Mouse (Mus musculus) kidney, adult 18-20 months (tissue): ENCODE data around the gene Alg14.

Experiments
- DNase-seq: peaks from one replicate; pipeline ENCODE4 v3.0.0; 2021

Gene Alg14

DNA sequence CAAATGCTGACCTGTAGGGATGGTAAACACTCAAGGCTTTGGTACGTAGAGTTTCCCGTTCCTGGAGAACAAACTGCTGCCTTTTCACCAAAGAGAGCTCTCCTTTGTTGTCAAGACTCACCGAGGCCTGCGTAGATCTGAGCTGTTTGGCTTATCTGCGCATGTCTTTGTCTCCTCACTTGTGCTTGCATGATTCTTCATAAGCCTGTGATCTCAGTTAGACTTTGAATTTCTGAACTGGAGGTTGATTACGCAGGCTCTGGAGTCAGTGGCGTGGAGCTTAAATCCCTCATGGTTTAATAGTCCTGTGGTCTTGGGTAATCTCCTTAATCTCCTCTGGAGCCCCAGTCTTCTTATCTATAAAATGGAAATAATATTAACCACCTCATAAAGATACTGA lies 51.7 kb downstream of the Alg14 start:
- DNase-seq: no peak

DNA sequence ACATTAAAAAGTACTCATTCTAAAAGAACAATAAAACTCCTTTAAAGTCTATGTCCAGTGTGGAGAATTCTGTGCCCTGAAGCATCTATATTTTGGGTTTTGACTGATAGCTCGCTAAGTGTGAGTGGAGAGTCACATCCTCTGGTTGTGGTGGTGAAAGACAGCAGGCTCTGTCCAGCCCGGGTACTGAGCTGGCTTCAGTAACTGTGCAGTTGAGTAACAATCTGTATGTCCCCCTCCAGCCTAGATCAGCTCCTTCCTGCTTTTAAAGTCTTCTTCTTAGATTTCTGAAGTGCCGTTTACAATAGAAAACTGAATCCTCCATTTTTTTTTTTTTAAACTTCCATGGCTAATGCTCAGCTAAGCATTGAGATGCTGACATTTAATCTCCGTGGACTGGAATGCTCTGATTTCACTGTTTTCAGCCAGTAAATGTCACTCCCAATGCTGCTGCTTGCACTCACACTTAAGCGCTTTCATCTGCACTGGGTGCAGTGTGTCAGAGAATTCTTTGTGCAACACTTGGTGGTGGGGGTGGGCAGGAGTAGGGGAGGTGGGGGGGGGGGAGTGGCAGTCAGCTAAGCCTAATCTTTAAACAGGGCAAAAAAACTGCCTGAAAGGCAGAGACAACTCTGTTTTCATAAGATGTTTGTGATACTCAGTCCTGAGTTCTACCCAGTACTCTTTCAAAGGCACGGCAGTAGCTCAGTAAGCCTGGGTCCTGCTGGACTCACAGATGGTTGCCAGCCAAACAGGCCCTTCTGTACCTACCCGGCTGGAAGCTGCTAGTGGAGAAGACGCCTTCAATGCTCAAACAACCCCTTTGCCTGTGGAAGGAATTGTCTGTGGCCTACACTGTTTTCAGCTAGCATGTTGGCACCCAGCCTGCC lies 52.7 kb downstream of the Alg14 start:
- DNase-seq: no peak

- DNase-seq: peak; percentile 39
Measured at GRCm38 (mm10) chr3:121344951-121345642, 53.5 kb downstream of the Alg14 start.

GRCm38 (mm10) chr3:121345643-121346000 lies 54.0 kb downstream of the Alg14 start:
- DNase-seq: no peak

- no peak for DNase-seq
Measured at GRCm38 (mm10) chr3:121346507-121347267, 55.1 kb downstream of the Alg14 start.

GRCm38 (mm10) chr3:121348792-121349191 lies 57.2 kb downstream of the Alg14 start:
- DNase-seq: no peak

DNA sequence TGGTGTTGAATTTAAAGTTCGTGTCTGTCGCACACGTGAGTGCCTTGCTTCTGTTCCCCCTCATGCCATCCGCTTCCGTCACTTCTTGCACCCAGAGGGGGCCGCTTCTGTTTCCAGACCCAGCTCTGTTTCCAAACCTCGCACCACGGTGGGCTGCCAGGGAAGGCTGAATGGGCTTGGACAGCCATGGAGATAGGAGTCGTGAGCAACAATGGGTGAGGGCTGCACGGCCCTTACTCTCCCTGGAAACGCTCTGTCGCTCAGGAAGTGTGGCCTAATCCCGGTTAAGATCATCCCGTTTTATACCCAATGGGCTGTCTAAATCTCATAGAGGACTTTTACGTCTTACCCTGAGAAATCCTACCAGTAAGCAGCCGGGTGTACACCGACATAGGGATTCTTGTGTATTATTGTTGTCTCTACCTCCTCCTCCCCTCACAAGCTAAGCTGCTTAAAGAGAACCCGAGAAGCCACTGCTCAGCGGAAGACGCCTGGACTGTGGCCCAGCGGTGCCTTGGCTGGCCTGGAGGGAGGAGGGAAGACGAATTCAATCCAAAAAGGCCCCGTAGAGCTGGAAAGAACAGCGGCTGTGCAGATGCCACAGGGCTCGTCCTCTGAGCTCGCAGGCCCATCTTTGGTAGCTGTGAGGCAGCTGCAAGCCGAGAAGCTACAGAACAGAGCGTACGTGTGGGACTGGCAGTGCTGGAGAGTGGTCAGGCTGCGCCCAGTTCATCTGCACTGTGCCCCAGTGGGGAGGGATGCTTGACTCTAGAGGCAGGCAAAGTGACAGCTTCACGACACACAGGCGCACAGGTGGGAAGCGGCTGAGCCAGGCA lies 58.0 kb downstream of the Alg14 start:
- DNase-seq: no peak

GRCm38 (mm10) chr3:121351257-121351656 lies 59.7 kb downstream of the Alg14 start:
- DNase-seq: no peak

DNA sequence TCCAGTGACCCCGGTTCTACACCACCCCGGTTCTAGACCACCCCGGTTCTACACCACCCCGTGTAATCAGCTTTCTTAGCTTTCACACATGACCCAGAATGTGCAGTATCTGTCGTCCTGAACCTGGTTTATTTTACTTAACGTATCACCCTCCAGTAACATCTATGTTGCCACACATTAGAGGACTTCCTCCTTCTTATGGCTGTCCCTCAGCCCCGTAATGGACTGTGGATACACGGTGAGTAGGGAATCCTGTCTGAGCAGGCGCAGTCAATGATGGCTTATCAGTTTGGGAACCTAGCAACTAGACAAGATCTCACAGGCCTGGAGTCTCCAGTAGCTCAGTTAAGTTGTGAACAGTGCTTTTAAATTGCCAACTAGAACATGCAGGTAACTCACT lies 62.7 kb downstream of the Alg14 start:
- DNase-seq: no peak

GRCm38 (mm10) chr3:121354861-121355470 lies 63.4 kb downstream of the Alg14 start:
- DNase-seq: no peak

DNA sequence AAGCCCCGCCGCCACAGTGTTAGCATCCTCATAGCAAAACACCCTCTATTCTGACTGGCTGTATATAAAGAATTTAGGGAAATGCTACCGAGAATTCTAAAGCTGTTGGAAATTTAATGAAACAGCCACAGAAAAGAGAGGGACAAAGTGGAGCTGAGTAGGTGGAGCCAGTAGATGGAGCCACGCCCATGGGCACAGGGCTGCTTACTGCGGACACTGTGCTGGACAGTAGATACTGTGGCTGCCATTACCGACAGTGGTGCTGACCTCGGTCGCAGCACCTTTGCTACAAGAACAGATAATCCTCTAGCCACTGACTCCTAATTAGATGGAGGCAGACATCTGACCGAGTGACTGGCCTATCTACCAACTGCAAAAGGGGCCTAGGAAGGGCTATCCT lies 64.0 kb downstream of the Alg14 start:
- DNase-seq: no peak

DNA sequence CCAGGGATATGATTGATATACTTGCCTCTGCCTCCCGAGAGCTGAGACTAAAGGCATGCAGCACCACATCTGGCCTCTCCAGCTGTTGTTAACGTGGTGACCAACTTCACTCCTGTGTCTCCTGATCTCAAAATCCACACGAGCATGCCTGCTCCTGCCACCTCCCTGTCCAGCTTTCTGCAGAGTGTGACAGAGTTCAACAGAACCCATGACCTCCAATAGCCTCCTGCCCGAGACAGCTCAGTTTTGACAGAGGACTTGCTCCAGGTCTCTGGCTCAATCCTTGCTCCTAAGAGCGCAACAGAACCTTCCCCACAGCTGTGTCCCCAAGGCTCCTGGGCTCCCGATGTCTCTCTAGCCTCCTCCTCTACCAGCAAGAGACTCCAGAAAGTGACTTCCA lies 64.5 kb downstream of the Alg14 start:
- no peak for DNase-seq

GRCm38 (mm10) chr3:121357030-121357429 lies 65.5 kb downstream of the Alg14 start:
- no peak for DNase-seq

GRCm38 (mm10) chr3:121358285-121358684 lies 66.7 kb downstream of the Alg14 start:
- no peak for DNase-seq

DNA sequence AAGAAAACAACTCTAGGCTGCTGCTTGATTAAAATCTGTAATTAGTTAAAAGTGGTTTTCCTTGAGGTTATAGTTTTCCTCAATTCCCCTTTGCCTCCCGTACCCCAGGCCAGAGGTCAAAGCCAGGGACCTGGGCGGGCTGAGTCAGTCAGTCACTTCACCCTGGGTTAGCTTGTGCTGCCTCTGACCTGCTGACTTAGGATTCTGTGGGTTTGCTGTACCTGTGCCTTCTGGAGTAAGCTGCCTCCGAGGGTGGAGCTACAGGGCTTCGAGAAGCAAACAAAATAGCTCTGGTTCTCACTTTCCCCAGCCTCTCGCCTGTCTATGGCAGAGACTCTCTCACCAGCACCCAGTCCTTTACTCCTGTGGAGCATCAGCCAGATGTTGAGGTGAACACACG lies 67.3 kb downstream of the Alg14 start:
- DNase-seq: no peak

DNA sequence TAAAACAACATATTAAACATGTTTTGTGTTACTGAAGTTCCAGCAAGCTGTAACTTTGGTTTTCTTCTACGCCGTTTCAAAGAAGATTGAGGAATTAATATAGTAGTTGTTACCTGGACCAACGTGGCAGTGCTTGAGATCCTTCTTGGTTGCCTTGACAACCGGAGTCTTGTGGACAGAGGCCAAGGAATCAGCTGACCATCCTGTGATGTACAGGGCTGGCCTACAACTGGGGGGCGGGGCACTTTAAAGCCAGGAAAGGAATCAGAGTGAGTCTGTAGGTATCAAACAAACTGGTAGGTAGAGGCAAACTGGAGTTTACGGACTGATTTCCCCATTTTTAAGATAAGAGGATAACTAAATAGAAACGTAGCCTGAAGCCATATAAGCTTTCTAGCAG lies 67.7 kb downstream of the Alg14 start:
- DNase-seq: peak; percentile 48

DNA sequence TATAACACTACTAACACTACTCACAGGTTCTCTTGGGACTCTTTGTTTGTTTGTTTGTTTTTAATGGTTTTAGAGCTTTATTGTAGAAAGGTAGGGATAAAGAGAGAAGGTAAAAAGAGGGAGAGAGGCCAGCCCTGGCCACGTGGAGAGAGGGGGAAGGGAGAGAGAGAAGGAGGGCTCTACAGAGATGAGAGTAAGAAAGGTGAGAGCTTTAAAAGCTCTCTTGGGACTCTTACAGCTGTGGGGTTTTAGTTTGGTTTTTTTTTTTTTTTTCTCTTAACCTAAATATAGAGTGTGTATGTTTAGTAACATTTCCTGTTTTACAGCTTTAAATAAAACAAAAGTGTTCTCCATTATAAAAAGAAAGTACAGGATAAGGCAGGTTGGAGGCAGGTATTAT lies 70.4 kb downstream of the Alg14 start:
- DNase-seq: no peak

GRCm38 (mm10) chr3:121364388-121364787 lies 72.8 kb downstream of the Alg14 start:
- no peak for DNase-seq

DNA sequence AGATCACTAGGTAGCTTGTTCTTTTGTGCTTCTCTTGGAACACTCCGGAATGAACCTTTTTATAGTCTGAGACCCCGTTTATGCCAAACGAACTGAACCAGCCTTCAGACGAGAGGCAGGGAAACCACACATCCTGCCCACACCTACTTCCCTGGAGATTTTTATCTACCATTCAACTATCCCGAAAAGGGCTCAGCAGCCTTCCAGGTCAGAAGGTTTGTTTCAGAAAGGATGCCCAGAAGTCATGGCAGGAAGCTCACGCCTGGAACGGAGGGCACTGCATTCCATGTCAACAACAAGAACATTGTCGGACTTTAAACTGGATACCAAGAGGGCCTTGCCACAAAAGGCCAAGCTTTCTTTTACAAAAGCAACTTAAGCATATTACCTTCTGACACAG lies 73.6 kb downstream of the Alg14 start:
- peak; percentile 25 for DNase-seq

GRCm38 (mm10) chr3:121368616-121369015 lies 77.0 kb downstream of the Alg14 start:
- DNase-seq: no peak

GRCm38 (mm10) chr3:121369517-121369916 lies 77.9 kb downstream of the Alg14 start:
- DNase-seq: no peak

DNA sequence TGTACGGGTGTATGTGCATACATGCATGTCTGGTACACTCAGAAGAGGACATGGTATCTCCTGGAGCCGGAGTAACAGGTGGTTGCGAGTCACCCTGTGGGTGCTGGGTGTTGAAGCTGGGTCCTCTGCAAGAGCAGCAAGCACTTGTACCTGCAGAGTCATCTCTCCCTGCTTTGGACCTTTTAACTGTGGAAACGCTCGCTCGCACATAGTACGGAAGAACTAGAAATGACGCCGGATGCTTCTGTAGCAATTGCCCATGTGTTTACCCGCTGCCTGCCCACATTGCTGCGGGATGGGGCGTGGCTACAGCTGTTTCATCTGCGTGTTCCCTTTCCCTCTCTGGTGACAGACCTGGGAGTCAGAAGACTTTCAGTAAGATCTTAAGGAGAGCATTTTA lies 78.7 kb downstream of the Alg14 start:
- DNase-seq: no peak
